Mouse (Mus musculus): ENCODE results near the gene Gcsh. TPM values are rescaled to one million over a fixed set of nuclear protein-coding genes. Genes with fewer than 3 reads are reported as not detected.

The Gcsh gene
- polyA plus RNA-seq, 1 experiment, result 23.2 TPM

GRCm38 (mm10) chr8:116945169-116945910 is 48.0 kb downstream of the Gcsh start:
- no peak overlapping the region for H3ac ChIP-seq (ENCODE audit: control insufficient read depth, insufficient read length)
- H3K4me2 ChIP-seq (ENCODE audit: low read depth), result no peak overlapping the region
- no peaks in the 10 kb centered on the region for H3K36me3 ChIP-seq (ENCODE audit: control insufficient read depth, insufficient read depth)
- no peaks in the 10 kb centered on the region for H3K79me2 ChIP-seq (ENCODE audit: control insufficient read depth, insufficient read depth)
- H3K4me3 ChIP-seq, result no peak overlapping the region
- no peaks in the 10 kb centered on the region for H3K27me3 ChIP-seq (ENCODE audit: control insufficient read depth, insufficient read depth, insufficient read length)
- no peak for TF ChIP-seq CEBPB (IDR thresholded peaks at IDR 0.05; ENCODE audit: insufficient read depth, poor library complexity, severe bottlenecking)
- TF ChIP-seq REST (IDR thresholded peaks at IDR 0.05; ENCODE audit: insufficient read depth, insufficient read length), result no peak

DNA sequence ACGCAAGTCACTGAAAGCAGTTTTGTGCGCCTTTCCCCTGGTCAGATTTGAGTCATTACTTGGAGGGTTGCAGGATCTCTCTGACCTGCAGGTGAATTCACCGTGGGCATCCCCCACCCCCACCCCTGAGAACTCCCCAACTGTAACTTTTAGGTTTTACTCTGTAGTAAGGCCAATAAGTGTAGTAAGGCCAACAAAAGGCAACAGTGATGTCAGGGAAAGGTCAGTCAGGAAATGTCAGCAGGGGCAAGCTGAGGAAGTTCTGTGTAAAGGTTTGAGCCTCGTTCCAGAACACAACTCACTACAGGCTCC is 49.0 kb downstream of the Gcsh start:
- no peaks in the 10 kb centered on the region for H3K27me3 ChIP-seq (ENCODE audit: control insufficient read depth, insufficient read depth, insufficient read length)
- no peaks in the 10 kb centered on the region for H3K79me2 ChIP-seq (ENCODE audit: control insufficient read depth, insufficient read depth)

GRCm38 (mm10) chr8:116943555-116944384 is 49.6 kb downstream of the Gcsh start:
- TF ChIP-seq POLR2A (IDR thresholded peaks at IDR 0.05; ENCODE audit: insufficient read length, low read depth) (no peak), MYOD1 (IDR thresholded peaks at IDR 0.05; ENCODE audit: control insufficient read depth in 1 of 3, insufficient read length in 2 of 3, low read depth in 2 of 3) (peak in 1 of 3 experiments; percentile 4), MYOG (IDR thresholded peaks at IDR 0.05; ENCODE audit: control insufficient read depth in 1 of 3, insufficient read depth in 1 of 3, insufficient read length in 2 of 3, low read depth in 2 of 3) (peak in 2 of 3 experiments; percentile 8 to 22)
- Histone ChIP-seq H3ac (ENCODE audit: control insufficient read depth, insufficient read length) (peak overlapping the region; percentile 73), H3K79me2 (ENCODE audit: control insufficient read depth, insufficient read depth) (no peaks in the 10 kb centered on the region), H3K27me3 (ENCODE audit: control insufficient read depth, insufficient read depth, insufficient read length) (no peaks in the 10 kb centered on the region), H3K4me3 (peak overlapping the region; percentile 49), H3K4me2 (ENCODE audit: low read depth) (peak overlapping the region; percentile 96), H3K36me3 (ENCODE audit: control insufficient read depth, insufficient read depth) (no peaks in the 10 kb centered on the region)

More for the DNA sequence above, 49.0 kb downstream of the Gcsh start:
- H3ac ChIP-seq (ENCODE audit: control insufficient read depth, insufficient read length), result peak overlapping the region; percentile 73
- TF ChIP-seq TCF12 (IDR thresholded peaks at IDR 0.05; ENCODE audit: insufficient read depth, poor library complexity, severe bottlenecking), result no peak
- TF ChIP-seq TCF3 (IDR thresholded peaks at IDR 0.05; ENCODE audit: insufficient read length, low read depth), result no peak
- no peak for TF ChIP-seq CEBPB (IDR thresholded peaks at IDR 0.05; ENCODE audit: insufficient read depth, poor library complexity, severe bottlenecking)
- TF ChIP-seq REST (IDR thresholded peaks at IDR 0.05; ENCODE audit: insufficient read depth, insufficient read length), result no peak
- no peak for TF ChIP-seq POLR2AphosphoS2 (IDR thresholded peaks at IDR 0.05; ENCODE audit: insufficient read length, low read depth)
- no peak for TF ChIP-seq USF1 (IDR thresholded peaks at IDR 0.05; ENCODE audit: low read depth)
- no peak for TF ChIP-seq MAX (IDR thresholded peaks at IDR 0.05; ENCODE audit: low read depth)
- no peak for TF ChIP-seq SRF (IDR thresholded peaks at IDR 0.05; ENCODE audit: control insufficient read depth, insufficient read length, low read depth)
- TF ChIP-seq POLR2A (IDR thresholded peaks at IDR 0.05; ENCODE audit: insufficient read length, low read depth), result no peak
- TF ChIP-seq MYOG (IDR thresholded peaks at IDR 0.05; ENCODE audit: control insufficient read depth in 1 of 3, insufficient read depth in 1 of 3, insufficient read length in 2 of 3, low read depth in 2 of 3), result no peak
- TF ChIP-seq E2F4 (IDR thresholded peaks at IDR 0.05; ENCODE audit: insufficient read depth), result no peak
- TF ChIP-seq MYOD1 (IDR thresholded peaks at IDR 0.05; ENCODE audit: control insufficient read depth in 1 of 3, insufficient read length in 2 of 3, low read depth in 2 of 3), result no peak
- no peaks in the 10 kb centered on the region for H3K36me3 ChIP-seq (ENCODE audit: control insufficient read depth, insufficient read depth)
- H3K4me2 ChIP-seq (ENCODE audit: low read depth), result peak overlapping the region; percentile 96
- H3K4me3 ChIP-seq, result peak overlapping the region; percentile 49

GRCm38 (mm10) chr8:116943161-116943554 is 50.2 kb downstream of the Gcsh start, which contains the start of gene Atmin:
TSS of gene Atmin (plus strand) at chr8:116943393.
- no peak for TF ChIP-seq TCF3 (IDR thresholded peaks at IDR 0.05; ENCODE audit: insufficient read length, low read depth)
- TF ChIP-seq MAX (IDR thresholded peaks at IDR 0.05; ENCODE audit: low read depth), result no peak
- TF ChIP-seq MYOG (IDR thresholded peaks at IDR 0.05; ENCODE audit: control insufficient read depth in 1 of 3, insufficient read depth in 1 of 3, insufficient read length in 2 of 3, low read depth in 2 of 3), result no peak
- TF ChIP-seq REST (IDR thresholded peaks at IDR 0.05; ENCODE audit: insufficient read depth, insufficient read length), result no peak
- TF ChIP-seq MYOD1 (IDR thresholded peaks at IDR 0.05; ENCODE audit: control insufficient read depth in 1 of 3, insufficient read length in 2 of 3, low read depth in 2 of 3), result peak in 2 of 3 experiments; percentile 13 to 58
- TF ChIP-seq USF1 (IDR thresholded peaks at IDR 0.05; ENCODE audit: low read depth), result no peak
- no peak for TF ChIP-seq SRF (IDR thresholded peaks at IDR 0.05; ENCODE audit: control insufficient read depth, insufficient read length, low read depth)
- no peak for TF ChIP-seq CEBPB (IDR thresholded peaks at IDR 0.05; ENCODE audit: insufficient read depth, poor library complexity, severe bottlenecking)
- TF ChIP-seq E2F4 (IDR thresholded peaks at IDR 0.05; ENCODE audit: insufficient read depth), result no peak
- TF ChIP-seq POLR2AphosphoS2 (IDR thresholded peaks at IDR 0.05; ENCODE audit: insufficient read length, low read depth), result peak; percentile 71
- peak; percentile 82 for TF ChIP-seq POLR2A (IDR thresholded peaks at IDR 0.05; ENCODE audit: insufficient read length, low read depth)
- no peak for TF ChIP-seq TCF12 (IDR thresholded peaks at IDR 0.05; ENCODE audit: insufficient read depth, poor library complexity, severe bottlenecking)
- Histone ChIP-seq H3ac (ENCODE audit: control insufficient read depth, insufficient read length) (peak within 1 kb of the TSS; percentile 73), H3K4me3 (peak within 1 kb of the TSS; percentile 49), H3K27me3 (ENCODE audit: control insufficient read depth, insufficient read depth, insufficient read length) (no peaks in the 10 kb centered on the region), H3K79me2 (ENCODE audit: control insufficient read depth, insufficient read depth) (no peaks in the 10 kb centered on the region), H3K4me2 (ENCODE audit: low read depth) (peak within 1 kb of the TSS; percentile 96), H3K36me3 (ENCODE audit: control insufficient read depth, insufficient read depth) (no peaks in the 10 kb centered on the region)

Data from myocyte (in vitro differentiated cells).